Mouse (Mus musculus): ENCODE data around the gene Peli1. TPM values are rescaled to one million over a fixed set of nuclear protein-coding genes. Genes with fewer than 3 reads are reported as not detected.
A peak's percentile ranks its signal among the peaks of the same experiment; 100 is the strongest.

Peli1 gene
- polyA plus RNA-seq, 1 experiment from 2014 or later = 23.8 TPM

GRCm38 (mm10) chr11:21157595-21157994 is 66.5 kb downstream of the Peli1 start:
- 70% methylated on average over 4 of the region's 4 CpGs for WGBS
- no peak overlapping the region for H3K4me2 ChIP-seq (replicated peaks; ENCODE audit: low read depth)
- no peak for DNase-seq (ENCODE audit: low spot score)

GRCm38 (mm10) chr11:21162093-21162492 is 71.0 kb downstream of the Peli1 start:
- Histone ChIP-seq H3K4me1 (replicated peaks; ENCODE audit: control insufficient read depth, insufficient read depth) (no peaks in the 10 kb centered on the region), H3K36me3 (ENCODE audit: control insufficient read depth, insufficient read depth, low read length) (no peaks in the 10 kb centered on the region), H3K27ac (replicated peaks) (no peak overlapping the region), H3K9me3 (ENCODE audit: control insufficient read depth, low read length) (no peaks in the 10 kb centered on the region), H3K27me3 (ENCODE audit: control insufficient read depth, insufficient read depth, low read length) (no peaks in the 10 kb centered on the region), H3K9ac (ENCODE audit: low read length) (no peak overlapping the region), H3K4me2 (replicated peaks; ENCODE audit: low read depth) (no peak overlapping the region), H3K4me3 (ENCODE audit: low read depth, low read length) (no peak overlapping the region)
- DNase-seq (ENCODE audit: low spot score) (no peak), ATAC-seq (ENCODE audit: low FRiP score, low TSS enrichment) (no peak)
- 78% methylated on average over 5 of the region's 5 CpGs for WGBS
- TF ChIP-seq EP300 (optimal IDR thresholded peaks at IDR 0.05) (no peak), CTCF (IDR thresholded peaks at IDR 0.05; ENCODE audit: low read depth) (no peak)

More at GRCm38 (mm10) chr11:21157595-21157994, 66.5 kb downstream of the Peli1 start:
- Histone ChIP-seq H3K4me3 (ENCODE audit: low read depth, low read length) (no peak overlapping the region), H3K9ac (ENCODE audit: low read length) (no peak overlapping the region), H3K27me3 (ENCODE audit: control insufficient read depth, insufficient read depth, low read length) (no peaks in the 10 kb centered on the region), H3K27ac (replicated peaks) (no peak overlapping the region), H3K4me1 (replicated peaks; ENCODE audit: control insufficient read depth, insufficient read depth) (no peaks in the 10 kb centered on the region), H3K36me3 (ENCODE audit: control insufficient read depth, insufficient read depth, low read length) (0 out of 2 replicates have a peak, but pooled peaks cover 3% of the 10 kb centered on the region), H3K9me3 (ENCODE audit: control insufficient read depth, low read length) (no peaks in the 10 kb centered on the region)
- no peak for ATAC-seq (ENCODE audit: low FRiP score, low TSS enrichment)
- no peak for TF ChIP-seq CTCF (IDR thresholded peaks at IDR 0.05; ENCODE audit: low read depth)
- TF ChIP-seq EP300 (optimal IDR thresholded peaks at IDR 0.05) = no peak

- H3K9ac ChIP-seq (ENCODE audit: low read length) = no peak overlapping the region
- no peak overlapping the region for H3K4me3 ChIP-seq (ENCODE audit: low read depth, low read length)
- H3K27me3 ChIP-seq (ENCODE audit: control insufficient read depth, insufficient read depth, low read length) = no peaks in the 10 kb centered on the region
- no peak overlapping the region for H3K4me2 ChIP-seq (replicated peaks; ENCODE audit: low read depth)
- TF ChIP-seq CTCF (IDR thresholded peaks at IDR 0.05; ENCODE audit: low read depth) = no peak
- TF ChIP-seq EP300 (optimal IDR thresholded peaks at IDR 0.05) = no peak
- H3K36me3 ChIP-seq (ENCODE audit: control insufficient read depth, insufficient read depth, low read length) = no peaks in the 10 kb centered on the region
- no peaks in the 10 kb centered on the region for H3K4me1 ChIP-seq (replicated peaks; ENCODE audit: control insufficient read depth, insufficient read depth)
- no peak overlapping the region for H3K27ac ChIP-seq (replicated peaks)
- no peak for ATAC-seq (ENCODE audit: low FRiP score, low TSS enrichment)
- WGBS = 50% methylated on average over 7 of the region's 7 CpGs
- DNase-seq (ENCODE audit: low spot score) = no peak
- H3K9me3 ChIP-seq (ENCODE audit: control insufficient read depth, low read length) = no peaks in the 10 kb centered on the region
These were observed 72.1 kb downstream of the Peli1 start for GRCm38 (mm10) chr11:21163143-21163542.

- Histone ChIP-seq H3K4me1 (replicated peaks; ENCODE audit: control insufficient read depth, insufficient read depth) (no peaks in the 10 kb centered on the region), H3K4me3 (ENCODE audit: low read depth, low read length) (no peak overlapping the region), H3K4me2 (replicated peaks; ENCODE audit: low read depth) (no peak overlapping the region), H3K36me3 (ENCODE audit: control insufficient read depth, insufficient read depth, low read length) (no peaks in the 10 kb centered on the region), H3K9ac (ENCODE audit: low read length) (no peak overlapping the region), H3K27ac (replicated peaks) (no peak overlapping the region), H3K27me3 (ENCODE audit: control insufficient read depth, insufficient read depth, low read length) (no peaks in the 10 kb centered on the region), H3K9me3 (ENCODE audit: control insufficient read depth, low read length) (no peaks in the 10 kb centered on the region)
- DNase-seq (ENCODE audit: low spot score) (peak; percentile 21), ATAC-seq (ENCODE audit: low FRiP score, low TSS enrichment) (no peak)
- WGBS = 5% methylated on average over 5 of the region's 5 CpGs
- TF ChIP-seq CTCF (IDR thresholded peaks at IDR 0.05; ENCODE audit: low read depth) (no peak), EP300 (optimal IDR thresholded peaks at IDR 0.05) (no peak)
These were observed 72.6 kb downstream of the Peli1 start for GRCm38 (mm10) chr11:21163673-21164072.

GRCm38 (mm10) chr11:21164312-21164993 is 73.4 kb downstream of the Peli1 start:
- Histone ChIP-seq H3K4me3 (ENCODE audit: low read depth, low read length) (no peak overlapping the region), H3K27ac (replicated peaks) (no peak overlapping the region), H3K4me1 (replicated peaks; ENCODE audit: control insufficient read depth, insufficient read depth) (no peaks in the 10 kb centered on the region), H3K9me3 (ENCODE audit: control insufficient read depth, low read length) (no peaks in the 10 kb centered on the region), H3K36me3 (ENCODE audit: control insufficient read depth, insufficient read depth, low read length) (no peaks in the 10 kb centered on the region), H3K27me3 (ENCODE audit: control insufficient read depth, insufficient read depth, low read length) (no peaks in the 10 kb centered on the region), H3K4me2 (replicated peaks; ENCODE audit: low read depth) (no peak overlapping the region), H3K9ac (ENCODE audit: low read length) (no peak overlapping the region)
- DNase-seq (ENCODE audit: low spot score) (no peak), ATAC-seq (ENCODE audit: low FRiP score, low TSS enrichment) (no peak)
- TF ChIP-seq EP300 (optimal IDR thresholded peaks at IDR 0.05) = no peak
- TF ChIP-seq CTCF (IDR thresholded peaks at IDR 0.05; ENCODE audit: low read depth) = no peak
- WGBS = 60% methylated on average over 8 of the region's 8 CpGs

GRCm38 (mm10) chr11:21164994-21165560 is 74.0 kb downstream of the Peli1 start:
- H3K4me1 ChIP-seq (replicated peaks; ENCODE audit: control insufficient read depth, insufficient read depth) = no peaks in the 10 kb centered on the region
- no peak overlapping the region for H3K4me3 ChIP-seq (ENCODE audit: low read depth, low read length)
- no peak overlapping the region for H3K4me2 ChIP-seq (replicated peaks; ENCODE audit: low read depth)
- H3K36me3 ChIP-seq (ENCODE audit: control insufficient read depth, insufficient read depth, low read length) = no peaks in the 10 kb centered on the region
- DNase-seq (ENCODE audit: low spot score) (no peak), ATAC-seq (ENCODE audit: low FRiP score, low TSS enrichment) (no peak)
- H3K27me3 ChIP-seq (ENCODE audit: control insufficient read depth, insufficient read depth, low read length) = no peaks in the 10 kb centered on the region
- H3K27ac ChIP-seq (replicated peaks) = no peak overlapping the region
- H3K9me3 ChIP-seq (ENCODE audit: control insufficient read depth, low read length) = 0 out of 2 replicates have a peak, but pooled peaks cover 6% of the 10 kb centered on the region
- no peak overlapping the region for H3K9ac ChIP-seq (ENCODE audit: low read length)
- 69% methylated on average over 4 of the region's 4 CpGs for whole genome bisulfite sequencing
- TF ChIP-seq CTCF (IDR thresholded peaks at IDR 0.05; ENCODE audit: low read depth) = no peak
- no peak for TF ChIP-seq EP300 (optimal IDR thresholded peaks at IDR 0.05)

Data from stomach, postnatal 0 days (tissue).